Mouse (Mus musculus) embryonic facial prominence, embryonic 14.5 days (tissue): ENCODE results near the gene Lcp2. TPM values are rescaled to one million over a fixed set of nuclear protein-coding genes. Genes with fewer than 3 reads are reported as not detected.

Experiments used
- ATAC-seq: fragments of 200-750 bp; cut with Nextera tagmentation; 2 replicates; pipeline ENCODE4 v1.8.0; 2017; ENCODE audit warnings: low read depth, moderate number of reproducible peaks, moderate TSS enrichment
- DNase-seq: peaks from one replicate; pipeline ENCODE4 v3.0.0-alpha.2; 2015; ENCODE audit warnings: low spot score
- H3K27ac ChIP-seq: fragments of 300-500 bp; sonication (generic); replicated peaks from 2 replicates; pipeline ENCODE4 v1.5.1; 2014; ENCODE audit warnings: low read depth, mild to moderate bottlenecking, low read length, moderate library complexity
- H3K27me3 ChIP-seq: fragments of 300-500 bp; sonication (generic); replicated peaks from 2 replicates; pipeline ENCODE4 v1.6.1; 2014; ENCODE audit warnings: low read length; ENCODE audit not compliant: control insufficient read depth, insufficient read depth
- H3K36me3 ChIP-seq: fragments of 300-500 bp; sonication (generic); 2 replicates; pipeline ENCODE4 v1.6.1; 2014; ENCODE audit warnings: low read length, mixed read lengths; ENCODE audit not compliant: control insufficient read depth, insufficient read depth
- H3K4me1 ChIP-seq: fragments of 300-500 bp; sonication (generic); 2 replicates; pipeline ENCODE4 v1.6.1; 2014; ENCODE audit warnings: antibody characterized with exemption, low read length; ENCODE audit not compliant: control insufficient read depth, insufficient read depth
- H3K4me2 ChIP-seq: fragments of 300-500 bp; sonication (generic); 2 replicates; pipeline ENCODE4 v1.6.1; 2014; ENCODE audit warnings: low read depth, mild to moderate bottlenecking, low read length, moderate library complexity, mixed read lengths
- H3K4me3 ChIP-seq: fragments of 300-500 bp; sonication (generic); 2 replicates; pipeline ENCODE4 v1.5.1; 2014; ENCODE audit warnings: low read depth, mild to moderate bottlenecking, low read length
- H3K9ac ChIP-seq: fragments of 300-500 bp; sonication (generic); 2 replicates; pipeline ENCODE4 v1.6.1; 2014; ENCODE audit warnings: low read depth, mild to moderate bottlenecking, low read length, moderate library complexity, mixed read lengths
- H3K9me3 ChIP-seq: fragments of 300-500 bp; sonication (generic); 2 replicates; pipeline ENCODE4 v1.6.1; 2016; ENCODE audit warnings: low read length; ENCODE audit not compliant: control insufficient read depth
- WGBS: fragments of 180-500 bp; shearing (Covaris S2); extraction: QIAGEN DNeasy Blood & Tissue Kit; methylation state at CpG from one replicate; pipeline ENCODE4 v1.1.7; 2014; 5-methylcytosine and 5-hydroxymethylcytosine counted together
- polyA plus RNA-seq: library from polyadenylated mRNA; unstranded; fragments of >200 nt; fragmentation: Nextera tagmentation; extraction: Ambion mirVana; gene quantifications from 2 replicates; pipeline ENCODE4 v1.2.1, GENCODE M21; 2014

Gene Lcp2
- polyA plus RNA-seq, 1 experiment from 2014 or later: 6.4 TPM

DNA sequence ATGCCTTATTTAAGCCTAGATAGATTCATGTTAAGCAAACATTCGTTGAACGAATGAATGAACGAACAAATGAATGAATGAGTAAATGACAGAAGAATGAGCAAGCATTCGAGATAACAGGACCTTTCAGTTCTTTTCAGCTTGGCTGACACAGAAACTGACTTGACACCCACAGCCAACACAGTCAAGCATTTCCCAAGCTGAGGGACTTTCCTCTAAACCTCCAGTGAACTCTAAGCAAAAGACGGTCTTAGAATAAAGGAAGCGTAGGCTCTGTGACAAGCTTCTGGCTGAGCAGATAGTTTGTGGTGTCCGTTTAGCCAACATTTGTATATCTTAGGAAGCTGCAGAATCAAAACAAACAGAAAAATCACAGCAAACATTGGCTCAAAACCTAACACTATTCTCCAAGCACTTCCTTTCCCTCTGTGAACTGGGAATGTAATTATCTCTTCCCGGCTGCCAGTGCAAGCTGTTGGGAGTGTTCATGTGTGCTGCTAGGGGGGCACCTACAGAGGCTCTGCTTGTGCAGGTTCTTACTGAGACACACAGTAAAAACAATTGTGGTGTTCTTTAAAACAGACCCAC is 39.5 kb downstream of the Lcp2 start:
- peaks cover 4% of the 10 kb centered on the region; the same call in 1 of the 2 replicates for H3K4me1 ChIP-seq
- no peak overlapping the region for H3K9ac ChIP-seq
- no peaks in the 10 kb centered on the region for H3K36me3 ChIP-seq
- ATAC-seq: no peak
- H3K4me3 ChIP-seq: no peak overlapping the region
- no peak overlapping the region for H3K4me2 ChIP-seq
- H3K27ac ChIP-seq: no peak overlapping the region
- no peaks in the 10 kb centered on the region for H3K9me3 ChIP-seq
- DNase-seq: no peak
- no peaks in the 10 kb centered on the region for H3K27me3 ChIP-seq
- 75% methylated on average over 8 of the region's 8 CpGs for WGBS

GRCm38 (mm10) chr11:34087064-34087463 is 40.3 kb downstream of the Lcp2 start:
- Histone ChIP-seq H3K9me3 (no peaks in the 10 kb centered on the region), H3K4me1 (peaks cover 4% of the 10 kb centered on the region; the same call in 1 of the 2 replicates), H3K4me2 (no peak overlapping the region), H3K9ac (no peak overlapping the region), H3K27me3 (no peaks in the 10 kb centered on the region), H3K4me3 (no peak overlapping the region), H3K36me3 (no peaks in the 10 kb centered on the region), H3K27ac (no peak overlapping the region)
- DNase-seq (peak; percentile 29), ATAC-seq (no peak)
- WGBS: 62% methylated on average over 3 of the region's 3 CpGs

DNA sequence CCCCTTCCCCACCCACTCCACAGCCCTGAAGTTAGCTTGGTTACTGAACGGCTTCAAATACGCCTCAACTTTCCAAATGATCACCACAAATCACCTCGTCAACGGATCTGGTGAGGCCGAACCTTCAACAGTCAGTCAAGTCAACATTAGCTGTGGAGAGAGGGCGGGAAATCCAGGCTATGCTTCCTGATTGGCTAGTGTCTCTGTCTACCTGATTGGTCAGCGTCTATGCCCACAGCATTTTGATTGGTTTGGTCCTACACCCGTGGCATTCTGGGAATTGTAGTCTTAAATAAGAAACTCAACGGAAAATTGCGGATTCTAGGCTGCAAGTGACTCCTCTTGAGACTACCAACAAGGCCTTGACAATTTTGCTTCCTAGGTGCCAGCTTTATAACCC is 51.7 kb downstream of the Lcp2 start, which contains the start of gene 4930469K13Rik:
Gene 4930469K13Rik (minus strand): TSS at position 133 of the 400 bp plus-strand sequence.
- Histone ChIP-seq H3K4me2 (no peak within 1 kb of the TSS), H3K4me1 (no peaks in the 10 kb centered on the region), H3K36me3 (no peaks in the 10 kb centered on the region), H3K9ac (no peak within 1 kb of the TSS), H3K9me3 (no peaks in the 10 kb centered on the region), H3K4me3 (no peak within 1 kb of the TSS), H3K27ac (no peak within 1 kb of the TSS), H3K27me3 (no peaks in the 10 kb centered on the region)
- ATAC-seq: no peak
- 85% methylated on average over 10 of the region's 10 CpGs for WGBS
- DNase-seq: peak; percentile 20

DNA sequence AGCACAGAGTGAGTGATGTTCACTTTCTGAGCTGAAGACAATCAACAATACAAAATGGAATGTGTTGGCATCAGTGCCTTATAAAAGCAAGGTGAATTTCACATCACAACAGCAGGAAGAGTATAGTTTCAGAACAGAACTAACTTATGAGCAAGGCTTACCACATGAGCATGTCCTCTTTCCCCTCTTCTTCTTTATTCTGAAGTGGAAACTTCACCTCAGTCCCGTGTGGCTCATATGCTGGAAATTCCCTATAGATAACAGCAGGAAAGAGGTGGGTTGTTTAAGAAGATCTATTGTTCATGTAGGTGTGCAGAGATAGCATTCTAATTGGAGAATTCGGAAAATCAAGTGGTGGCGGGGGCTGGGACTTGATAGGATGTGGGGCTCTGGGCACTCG is 55.1 kb downstream of the Lcp2 start:
- whole genome bisulfite sequencing: 87% methylated on average over 4 of the region's 4 CpGs
- Histone ChIP-seq H3K4me2 (no peak overlapping the region), H3K9me3 (no peaks in the 10 kb centered on the region), H3K4me3 (no peak overlapping the region), H3K9ac (no peak overlapping the region), H3K4me1 (no peaks in the 10 kb centered on the region), H3K27ac (no peak overlapping the region), H3K36me3 (no peaks in the 10 kb centered on the region), H3K27me3 (no peaks in the 10 kb centered on the region)
- DNase-seq (no peak), ATAC-seq (no peak)

DNA sequence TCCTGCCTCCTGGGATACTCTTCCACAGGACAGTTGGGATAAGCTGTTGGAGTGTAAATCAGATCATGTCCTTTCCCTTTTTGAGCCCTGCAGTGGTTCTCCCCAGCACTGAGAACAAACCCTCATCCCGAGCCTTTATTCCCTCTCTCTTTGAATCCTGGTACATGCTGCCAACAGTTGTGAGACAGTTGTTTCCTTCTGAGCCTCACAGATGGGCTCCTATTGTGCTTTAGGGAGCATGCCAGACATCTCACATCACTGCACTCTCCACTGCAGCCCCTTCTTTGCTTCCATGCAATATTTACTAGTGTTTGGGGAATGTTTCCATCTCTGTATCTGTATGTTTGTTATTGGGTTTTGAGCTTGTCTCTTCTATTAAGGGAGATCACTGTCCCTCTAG is 58.2 kb downstream of the Lcp2 start:
- DNase-seq (no peak), ATAC-seq (no peak)
- H3K9me3 ChIP-seq: no peaks in the 10 kb centered on the region
- H3K27me3 ChIP-seq: no peaks in the 10 kb centered on the region
- no peaks in the 10 kb centered on the region for H3K36me3 ChIP-seq
- H3K4me3 ChIP-seq: no peak overlapping the region
- no peak overlapping the region for H3K4me2 ChIP-seq
- H3K27ac ChIP-seq: no peak overlapping the region
- WGBS: 59% methylated on average over 1 of the region's 1 CpGs
- no peak overlapping the region for H3K9ac ChIP-seq
- no peaks in the 10 kb centered on the region for H3K4me1 ChIP-seq

- WGBS: 100% methylated on average over 1 of the region's 1 CpGs
- Histone ChIP-seq H3K4me3 (no peak overlapping the region), H3K4me2 (no peak overlapping the region), H3K27me3 (no peaks in the 10 kb centered on the region), H3K9me3 (no peaks in the 10 kb centered on the region), H3K36me3 (no peaks in the 10 kb centered on the region), H3K27ac (no peak overlapping the region), H3K4me1 (no peaks in the 10 kb centered on the region; the same call in 1 of the 2 replicates), H3K9ac (no peak overlapping the region)
- DNase-seq: no peak
- no peak for ATAC-seq
Observed at GRCm38 (mm10) chr11:34109260-34109659, 62.5 kb downstream of the Lcp2 start.

DNA sequence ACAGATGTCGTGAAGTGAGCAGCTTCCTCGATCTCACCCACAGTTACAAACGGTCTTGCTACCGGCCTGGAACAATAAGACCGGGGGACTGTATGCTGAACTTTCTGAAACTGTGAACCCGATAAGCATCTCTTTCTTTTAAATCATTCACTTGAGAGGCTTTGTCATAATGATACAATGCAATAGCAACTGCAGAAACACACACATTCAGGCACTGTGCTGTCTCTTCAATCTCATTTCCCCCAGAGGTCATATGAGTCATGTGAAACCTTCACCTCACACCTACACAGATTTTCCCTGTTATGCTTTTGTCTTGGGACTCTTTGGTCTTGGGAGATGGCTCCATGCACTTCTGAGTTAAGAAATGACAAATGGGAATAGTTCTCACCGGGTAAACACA is 65.2 kb downstream of the Lcp2 start:
- Histone ChIP-seq H3K27ac (no peak overlapping the region), H3K36me3 (no peaks in the 10 kb centered on the region), H3K4me3 (no peak overlapping the region), H3K4me2 (no peak overlapping the region), H3K9ac (no peak overlapping the region), H3K4me1 (peaks cover 4% of the 10 kb centered on the region), H3K27me3 (no peaks in the 10 kb centered on the region), H3K9me3 (no peaks in the 10 kb centered on the region)
- WGBS: 70% methylated on average over 7 of the region's 7 CpGs
- ATAC-seq: no peak
- DNase-seq: no peak

GRCm38 (mm10) chr11:34112781-34113380 is 66.2 kb downstream of the Lcp2 start:
- Histone ChIP-seq H3K27ac (no peak overlapping the region), H3K4me2 (no peak overlapping the region), H3K9me3 (no peaks in the 10 kb centered on the region), H3K27me3 (no peaks in the 10 kb centered on the region), H3K36me3 (no peaks in the 10 kb centered on the region), H3K4me3 (no peak overlapping the region), H3K4me1 (peaks cover 4% of the 10 kb centered on the region), H3K9ac (no peak overlapping the region)
- peak; percentile 72; the same call in 1 of the 2 replicates for ATAC-seq
- peak; percentile 39 for DNase-seq
- WGBS: 47% methylated on average over 4 of the region's 4 CpGs

DNA sequence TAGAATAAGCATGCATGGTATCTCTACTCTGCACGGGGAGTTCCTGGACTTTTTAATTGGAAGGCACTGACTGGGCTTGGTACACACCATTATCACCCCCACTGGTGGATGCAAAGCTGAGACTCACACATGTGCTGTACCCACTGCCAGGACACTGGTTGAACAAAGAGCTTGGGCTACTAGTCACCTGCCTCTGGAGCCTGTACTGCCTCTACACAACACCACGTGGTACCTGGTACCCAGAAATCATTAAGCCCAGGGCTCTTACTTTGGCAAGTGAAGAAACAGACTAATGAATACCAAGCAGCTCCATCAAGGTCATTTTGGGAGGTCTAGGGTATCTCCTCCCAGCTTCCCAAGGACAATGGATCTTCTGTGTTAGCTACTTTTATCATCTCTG is 67.0 kb downstream of the Lcp2 start:
- peaks cover 9% of the 10 kb centered on the region for H3K4me1 ChIP-seq
- no peak overlapping the region for H3K4me3 ChIP-seq
- 53% methylated on average over 2 of the region's 2 CpGs for whole genome bisulfite sequencing

More for the DNA sequence above, 67.0 kb downstream of the Lcp2 start:
- no peaks in the 10 kb centered on the region for H3K9me3 ChIP-seq
- no peak for ATAC-seq
- H3K4me2 ChIP-seq: no peak overlapping the region
- DNase-seq: no peak
- no peak overlapping the region for H3K27ac ChIP-seq
- H3K27me3 ChIP-seq: no peaks in the 10 kb centered on the region
- H3K9ac ChIP-seq: no peak overlapping the region
- H3K36me3 ChIP-seq: no peaks in the 10 kb centered on the region
